Mouse (Mus musculus): ENCODE results near the gene Tex13a. TPM values are rescaled to one million over a fixed set of nuclear protein-coding genes. Genes with fewer than 3 reads are reported as not detected.

Tex13a gene
- total RNA-seq (2014; fragmentation: Nextera tagmentation) (not detected in 2 replicates), total RNA-seq (2017) (0.12 TPM in 1 of 2 replicates, not detected in the other), polyA plus RNA-seq (2012) (not detected in 2 replicates)

DNA sequence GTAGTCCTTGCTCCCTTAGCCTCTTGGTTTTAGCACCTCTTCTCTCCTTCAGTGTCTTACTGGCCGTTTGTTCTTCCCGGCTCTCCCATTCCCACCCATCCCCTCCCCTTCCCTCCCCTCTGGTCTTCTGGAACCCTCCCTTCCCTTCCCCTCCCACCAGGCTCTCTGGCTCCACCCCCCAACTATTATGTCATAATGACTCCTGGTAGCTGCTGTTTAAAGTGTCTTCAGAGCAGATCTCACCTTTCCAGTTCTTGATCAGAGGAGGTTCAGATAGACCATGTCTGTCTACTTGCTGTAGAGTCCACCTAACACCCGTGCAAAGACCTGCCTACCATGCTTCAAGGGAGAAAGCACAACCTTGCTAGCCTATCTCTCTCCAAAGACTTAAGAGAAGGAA, at the start of gene Tex13a:
TSS of gene Tex13a (minus strand) at position 101 of the 400 bp plus-strand sequence.
- Histone ChIP-seq H3K4me1 (ENCODE audit: insufficient read depth, low read depth, low read length) (no peaks in the 10 kb centered on the region), H3K36me3 (replicated peaks) (no peaks in the 10 kb centered on the region), H3K9me3 (replicated peaks) (peaks cover 3% of the 10 kb centered on the region), H3K27me3 (ENCODE audit: insufficient read depth, low read length) (no peaks in the 10 kb centered on the region), H3K4me3 (ENCODE audit: low read depth, low read length) (no peak within 1 kb of the TSS)
- TF ChIP-seq TAL1 (conservative IDR thresholded peaks at IDR 0.05; ENCODE audit: low read depth, low read length): no peak
- TF ChIP-seq CTCF (IDR thresholded peaks at IDR 0.05; ENCODE audit: low read depth, low read length): no peak
- no peak for TF ChIP-seq GATA1 (IDR thresholded peaks at IDR 0.05; ENCODE audit: borderline replicate concordance, low read length)
- ATAC-seq (ENCODE audit: extremely low read depth, insufficient number of reproducible peaks, low FRiP score, poor library complexity, severe bottlenecking): no peak
- no peak for DNase-seq (ENCODE audit: low spot score)

DNA sequence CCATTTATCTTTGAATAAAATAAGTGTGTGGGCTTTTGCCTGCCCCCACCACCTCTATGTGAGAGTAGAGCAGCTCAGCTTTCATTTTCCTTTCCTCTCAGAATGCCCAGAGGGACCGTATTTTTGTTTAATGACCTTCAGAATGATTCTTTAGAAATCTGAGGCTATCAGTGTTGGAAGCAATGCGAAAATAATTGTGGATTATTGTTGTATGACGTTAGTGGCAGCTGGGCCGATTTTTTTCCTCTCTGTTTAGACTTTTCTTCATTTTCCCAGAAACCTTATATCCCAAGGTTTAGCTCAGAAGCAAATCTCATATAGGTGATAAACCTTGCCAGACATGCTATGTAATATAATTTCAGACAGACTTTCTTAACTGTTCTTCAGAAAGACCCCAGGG, 25.2 kb upstream of the Tex13a start:
- Histone ChIP-seq H3K9me3 (replicated peaks) (no peaks in the 10 kb centered on the region), H3K4me3 (ENCODE audit: low read depth, low read length) (no peak overlapping the region), H3K27me3 (ENCODE audit: insufficient read depth, low read length) (no peaks in the 10 kb centered on the region), H3K36me3 (replicated peaks) (no peaks in the 10 kb centered on the region), H3K4me1 (ENCODE audit: insufficient read depth, low read depth, low read length) (no peaks in the 10 kb centered on the region)
- TF ChIP-seq TAL1 (conservative IDR thresholded peaks at IDR 0.05; ENCODE audit: low read depth, low read length): no peak
- DNase-seq (ENCODE audit: low spot score) (no peak), ATAC-seq (ENCODE audit: extremely low read depth, insufficient number of reproducible peaks, low FRiP score, poor library complexity, severe bottlenecking) (no peak)

DNA sequence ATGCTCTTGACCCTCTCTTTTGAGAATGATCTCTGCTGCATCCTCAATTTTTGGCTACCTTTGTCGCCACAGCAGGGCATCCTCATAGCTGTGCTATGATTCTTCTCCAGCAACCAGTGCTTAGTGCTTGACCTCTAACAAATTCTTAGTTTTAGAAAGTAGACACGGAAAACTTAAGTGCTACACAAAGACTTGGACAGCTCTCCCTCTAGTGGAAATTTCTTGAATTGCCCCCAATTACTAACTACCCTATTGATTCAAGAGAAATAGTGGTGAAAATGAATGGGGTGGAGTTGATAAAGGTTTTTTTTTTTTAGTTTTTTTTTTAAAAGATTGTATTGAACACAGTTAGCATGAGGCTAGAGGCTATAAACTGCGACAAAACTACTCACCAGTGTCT, 39.2 kb downstream of the Tex13a start:
- ATAC-seq (ENCODE audit: extremely low read depth, insufficient number of reproducible peaks, low FRiP score, poor library complexity, severe bottlenecking) (no peak), DNase-seq (ENCODE audit: low spot score) (no peak)
- H3K4me3 ChIP-seq (ENCODE audit: low read depth, low read length): no peak overlapping the region
- TF ChIP-seq POLR2AphosphoS5 (IDR thresholded peaks at IDR 0.05; ENCODE audit: insufficient replicate concordance, low read depth, low read length) (no peak), TAL1 (conservative IDR thresholded peaks at IDR 0.05; ENCODE audit: low read depth, low read length) (no peak), CTCF (IDR thresholded peaks at IDR 0.05; ENCODE audit: low read depth, low read length) (no peak), GATA2 (IDR thresholded peaks at IDR 0.05; ENCODE audit: borderline replicate concordance, low read depth, low read length) (no peak), GATA1 (IDR thresholded peaks at IDR 0.05; ENCODE audit: borderline replicate concordance, low read length) (no peak)
- H3K9me3 ChIP-seq (replicated peaks): no peaks in the 10 kb centered on the region
- no peaks in the 10 kb centered on the region for H3K36me3 ChIP-seq (replicated peaks)
- no peaks in the 10 kb centered on the region for H3K4me1 ChIP-seq (ENCODE audit: insufficient read depth, low read depth, low read length)
- H3K27me3 ChIP-seq (ENCODE audit: insufficient read depth, low read length): no peaks in the 10 kb centered on the region
